Mouse (Mus musculus) midbrain, embryonic 13.5 days (tissue): ENCODE measurements around the gene Phospho2. TPM values are rescaled to one million over a fixed set of nuclear protein-coding genes. Genes with fewer than 3 reads are reported as not detected.

Experiments
- ATAC-seq: fragments of 200-750 bp; cut with Nextera tagmentation; 2 replicates; pipeline ENCODE4 v1.8.0; 2017; ENCODE audit warnings: mild to moderate bottlenecking, moderate TSS enrichment, moderate library complexity
- H3K27ac ChIP-seq: fragments of 300-500 bp; sonication (generic); 2 replicates; pipeline ENCODE4 v1.5.1; 2015; ENCODE audit warnings: inconsistent platforms, mild to moderate bottlenecking, moderate library complexity
- H3K27me3 ChIP-seq: fragments of 300-500 bp; sonication (generic); 2 replicates; pipeline ENCODE4 v1.6.1; 2015; ENCODE audit warnings: mild to moderate bottlenecking, inconsistent platforms
- H3K36me3 ChIP-seq: fragments of 300-500 bp; sonication (generic); 2 replicates; pipeline ENCODE4 v1.6.1; 2015; ENCODE audit warnings: mild to moderate bottlenecking, inconsistent platforms
- H3K4me1 ChIP-seq: fragments of 300-500 bp; sonication (generic); replicated peaks from 2 replicates; pipeline ENCODE4 v1.6.1; 2015; ENCODE audit warnings: inconsistent platforms
- H3K4me2 ChIP-seq: fragments of 300-500 bp; sonication (generic); replicated peaks from 2 replicates; pipeline ENCODE4 v1.6.1; 2015; ENCODE audit warnings: moderate library complexity, mild to moderate bottlenecking, inconsistent platforms
- H3K4me3 ChIP-seq: fragments of 300-500 bp; sonication (generic); replicated peaks from 2 replicates; pipeline ENCODE4 v1.5.1; 2015; ENCODE audit warnings: mild to moderate bottlenecking, inconsistent platforms
- H3K9ac ChIP-seq: fragments of 300-500 bp; sonication (generic); replicated peaks from 2 replicates; pipeline ENCODE4 v1.6.1; 2015; ENCODE audit warnings: mild to moderate bottlenecking, inconsistent platforms
- H3K9me3 ChIP-seq: fragments of 300-500 bp; sonication (generic); 2 replicates; pipeline ENCODE4 v1.6.1; 2016; ENCODE audit warnings: mild to moderate bottlenecking, inconsistent platforms
- WGBS: fragments of 180-500 bp; shearing (Covaris S2); methylation state at CpG from one replicate; pipeline ENCODE4 v1.1.7; 2015; 5-methylcytosine and 5-hydroxymethylcytosine counted together
- polyA plus RNA-seq: library from polyadenylated mRNA; unstranded; fragments of >200 nt; fragmentation: Nextera tagmentation; extraction: Ambion mirVana; gene quantifications from 2 replicates; pipeline ENCODE4 v1.2.1, GENCODE M21; 2015

Gene Phospho2
- polyA plus RNA-seq, result 40.8 and 43.6 TPM in 2 replicates

DNA sequence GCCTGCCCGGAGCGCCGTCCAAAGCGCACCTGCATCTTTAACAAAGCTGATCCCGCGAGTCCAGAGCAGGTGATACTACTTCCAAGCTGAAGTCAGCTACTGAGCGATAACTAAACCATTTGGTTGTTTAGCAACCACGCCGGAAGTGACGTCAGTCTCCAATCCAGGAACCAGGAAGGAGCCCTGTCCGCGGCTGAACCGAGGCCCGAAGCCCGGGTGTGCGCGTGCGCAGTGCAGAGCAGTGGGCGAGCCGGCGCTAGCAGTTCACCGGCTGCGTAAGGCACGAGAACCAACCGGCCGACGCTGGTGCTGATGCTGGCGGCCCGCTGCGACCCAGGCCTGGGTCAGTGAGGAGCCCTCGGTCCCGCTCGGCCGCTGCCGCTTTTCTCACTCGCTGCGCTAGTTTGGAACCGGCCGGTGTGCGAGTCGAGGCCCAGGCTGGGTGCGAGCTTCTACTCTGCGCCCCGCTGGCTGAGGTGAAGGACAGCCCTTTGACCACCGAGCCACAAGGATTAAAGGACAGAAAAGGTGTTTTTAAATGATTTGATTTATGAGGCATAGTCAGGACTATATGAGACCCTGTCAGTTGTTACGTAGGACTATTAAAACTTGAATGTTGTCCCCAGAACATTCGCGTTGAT, at the start of gene Phospho2, which contains the start of gene Ccdc173:
Phospho2 (plus strand) TSS at position 195 of the 641 bp plus-strand sequence.
Ccdc173 (minus strand) TSS at position 147 of the 641 bp plus-strand sequence.
- WGBS, result 2% methylated on average over 48 of the region's 48 CpGs

DNA sequence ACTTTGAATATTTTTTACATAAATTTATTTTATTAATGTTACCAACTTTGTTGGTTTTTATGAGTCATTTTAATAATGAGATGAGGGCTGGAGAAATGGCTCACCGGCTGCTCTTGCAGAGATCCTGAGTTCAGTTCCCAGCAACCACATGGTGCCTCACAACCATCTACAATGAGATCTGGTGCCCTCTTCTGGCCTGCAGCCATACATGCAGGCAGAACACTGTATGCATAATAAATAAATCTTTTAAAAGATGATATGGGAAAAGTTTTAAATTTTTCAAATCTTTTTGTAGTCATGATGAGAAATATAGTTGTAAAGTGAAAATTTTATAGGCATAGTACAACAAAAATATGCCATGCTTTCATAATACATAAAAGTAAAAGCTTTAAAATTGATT, 44.3 kb upstream of the Phospho2 start:
- no peak for ATAC-seq
- Histone ChIP-seq H3K9me3 (no peaks in the 10 kb centered on the region), H3K27me3 (no peaks in the 10 kb centered on the region), H3K4me2 (no peak overlapping the region), H3K36me3 (peaks cover 61% of the 10 kb centered on the region), H3K4me1 (no peaks in the 10 kb centered on the region), H3K9ac (no peak overlapping the region), H3K4me3 (no peak overlapping the region), H3K27ac (no peak overlapping the region)
- 95% methylated on average over 1 of the region's 1 CpGs for WGBS

More for the DNA sequence above, at the start of gene Phospho2, which contains the start of gene Ccdc173:
- H3K36me3 ChIP-seq, result peaks cover 35% of the 10 kb centered on the region
- H3K4me2 ChIP-seq, result peak within 1 kb of the TSS; percentile 89
- H3K27ac ChIP-seq, result peak within 1 kb of the TSS; percentile 94
- H3K27me3 ChIP-seq, result no peaks in the 10 kb centered on the region
- peaks cover 20% of the 10 kb centered on the region for H3K4me1 ChIP-seq
- peak within 1 kb of the TSS; percentile 73 for H3K4me3 ChIP-seq
- H3K9ac ChIP-seq, result peak within 1 kb of the TSS; percentile 78
- no peaks in the 10 kb centered on the region for H3K9me3 ChIP-seq
- peak; percentile 96 for ATAC-seq

DNA sequence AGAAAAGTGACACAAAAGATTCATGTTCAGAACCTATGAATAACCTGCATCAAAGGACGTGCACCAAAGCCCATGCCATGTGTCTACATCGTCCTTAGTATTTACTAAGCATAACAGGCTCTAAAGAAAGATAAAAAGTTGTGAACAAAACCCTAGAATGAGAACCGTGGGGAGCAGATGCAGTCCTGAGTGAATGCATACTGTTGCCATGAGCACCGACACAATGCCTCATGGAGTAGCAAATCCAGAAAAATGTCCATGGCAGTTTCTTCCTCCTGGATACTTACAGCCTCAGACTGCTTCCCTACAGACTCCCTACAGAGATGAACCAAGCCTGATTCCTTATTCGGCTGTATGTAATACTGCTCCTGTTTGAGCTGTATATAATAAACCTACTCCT, 28.4 kb upstream of the Phospho2 start:
- ATAC-seq, result peak; percentile 66; the same call in 1 of the 2 replicates
- Histone ChIP-seq H3K36me3 (peaks cover 5% of the 10 kb centered on the region; the same call in 1 of the 2 replicates), H3K27ac (no peak overlapping the region), H3K27me3 (no peaks in the 10 kb centered on the region), H3K4me3 (no peak overlapping the region), H3K4me2 (no peak overlapping the region), H3K9me3 (no peaks in the 10 kb centered on the region), H3K9ac (no peak overlapping the region), H3K4me1 (peaks cover 9% of the 10 kb centered on the region; the same call in 1 of the 2 replicates)
- 30% methylated on average over 5 of the region's 5 CpGs for WGBS

DNA sequence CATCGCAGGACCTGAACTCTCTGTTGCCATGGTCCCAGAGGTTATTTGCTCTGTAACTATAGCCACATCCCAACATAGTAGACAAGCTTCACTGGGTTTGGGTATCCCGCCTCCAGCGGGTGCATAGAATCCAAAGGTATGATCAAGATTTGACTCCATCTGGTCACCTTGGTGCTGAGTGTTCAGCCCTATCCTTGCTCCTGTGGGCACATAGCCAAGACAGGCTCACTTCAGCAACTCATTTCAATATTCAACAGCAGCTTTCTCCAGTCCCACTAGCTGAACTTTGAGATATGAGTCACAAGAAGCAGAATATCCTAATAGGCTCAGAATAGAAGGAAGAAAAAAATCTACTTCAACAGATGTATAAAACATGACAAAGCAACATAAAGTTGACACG, 26.1 kb upstream of the Phospho2 start:
- 85% methylated on average over 4 of the region's 4 CpGs for WGBS
- Histone ChIP-seq H3K4me1 (peaks cover 9% of the 10 kb centered on the region; the same call in 1 of the 2 replicates), H3K36me3 (peaks cover 8% of the 10 kb centered on the region; the same call in 1 of the 2 replicates), H3K9ac (no peak overlapping the region), H3K27me3 (no peaks in the 10 kb centered on the region), H3K27ac (no peak overlapping the region), H3K9me3 (no peaks in the 10 kb centered on the region), H3K4me3 (no peak overlapping the region), H3K4me2 (no peak overlapping the region)
- no peak for ATAC-seq

GRCm38 (mm10) chr2:69764716-69765115, 24.7 kb upstream of the Phospho2 start:
- H3K27ac ChIP-seq, result no peak overlapping the region
- 81% methylated on average over 1 of the region's 1 CpGs for WGBS

GRCm38 (mm10) chr2:69773331-69773730, 16.1 kb upstream of the Phospho2 start:
- 97% methylated on average over 3 of the region's 3 CpGs for WGBS
- Histone ChIP-seq H3K4me2 (no peak overlapping the region), H3K4me3 (no peak overlapping the region), H3K9me3 (no peaks in the 10 kb centered on the region), H3K4me1 (no peaks in the 10 kb centered on the region), H3K9ac (no peak overlapping the region), H3K27ac (no peak overlapping the region), H3K36me3 (peaks cover 36% of the 10 kb centered on the region), H3K27me3 (no peaks in the 10 kb centered on the region)
- no peak for ATAC-seq

More at GRCm38 (mm10) chr2:69764716-69765115, 24.7 kb upstream of the Phospho2 start:
- ATAC-seq, result no peak
- peaks cover 8% of the 10 kb centered on the region; the same call in 1 of the 2 replicates for H3K36me3 ChIP-seq
- no peak overlapping the region for H3K4me2 ChIP-seq
- H3K9ac ChIP-seq, result no peak overlapping the region
- no peaks in the 10 kb centered on the region for H3K27me3 ChIP-seq
- H3K4me1 ChIP-seq, result peaks cover 9% of the 10 kb centered on the region; the same call in 1 of the 2 replicates
- no peaks in the 10 kb centered on the region for H3K9me3 ChIP-seq
- no peak overlapping the region for H3K4me3 ChIP-seq

DNA sequence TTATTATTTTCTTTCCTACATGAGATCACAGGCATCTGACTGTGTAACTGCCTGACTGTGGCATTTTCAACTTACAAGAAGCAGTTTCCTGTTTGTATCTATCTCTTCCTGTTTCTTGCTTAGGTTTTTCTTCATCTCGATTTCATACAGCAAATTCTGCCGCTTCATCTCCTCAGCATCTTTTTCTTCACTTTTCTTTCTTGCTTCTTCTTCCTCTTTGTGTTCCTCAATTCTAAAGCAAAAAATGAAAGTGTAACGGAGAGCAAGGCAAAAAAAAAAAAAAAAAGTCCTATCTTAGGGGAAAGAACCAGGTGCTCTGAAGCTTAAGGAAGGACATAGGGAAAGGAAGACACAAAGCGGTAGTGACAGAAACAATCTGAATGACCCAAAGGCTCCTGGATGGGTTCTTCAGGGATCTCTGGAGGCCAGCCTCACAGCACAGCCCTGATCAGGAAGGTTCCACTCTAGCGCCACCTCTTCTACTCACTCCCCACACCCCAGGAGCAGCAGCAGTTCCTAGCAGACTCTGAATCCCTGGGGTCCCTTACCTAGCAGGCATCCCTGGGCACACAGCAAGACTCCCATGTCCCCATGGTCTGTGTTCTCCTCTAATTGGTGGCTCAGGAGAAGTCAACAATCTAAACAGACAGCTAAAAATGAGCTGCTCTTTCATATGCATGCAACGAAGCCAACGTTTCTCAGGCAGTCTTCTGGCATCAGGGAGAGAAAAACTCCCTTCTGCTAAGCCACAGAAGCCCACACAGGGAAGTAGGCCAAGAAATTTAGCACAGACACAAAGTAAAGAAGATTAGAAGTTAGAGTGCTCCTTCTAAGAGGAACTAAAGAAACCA, 11.2 kb upstream of the Phospho2 start:
- WGBS, result 73% methylated on average over 7 of the region's 7 CpGs
- Histone ChIP-seq H3K9ac (no peak overlapping the region), H3K4me2 (no peak overlapping the region), H3K36me3 (peaks cover 50% of the 10 kb centered on the region), H3K4me3 (no peak overlapping the region), H3K27ac (no peak overlapping the region), H3K27me3 (no peaks in the 10 kb centered on the region), H3K9me3 (no peaks in the 10 kb centered on the region), H3K4me1 (no peaks in the 10 kb centered on the region)
- no peak for ATAC-seq

DNA sequence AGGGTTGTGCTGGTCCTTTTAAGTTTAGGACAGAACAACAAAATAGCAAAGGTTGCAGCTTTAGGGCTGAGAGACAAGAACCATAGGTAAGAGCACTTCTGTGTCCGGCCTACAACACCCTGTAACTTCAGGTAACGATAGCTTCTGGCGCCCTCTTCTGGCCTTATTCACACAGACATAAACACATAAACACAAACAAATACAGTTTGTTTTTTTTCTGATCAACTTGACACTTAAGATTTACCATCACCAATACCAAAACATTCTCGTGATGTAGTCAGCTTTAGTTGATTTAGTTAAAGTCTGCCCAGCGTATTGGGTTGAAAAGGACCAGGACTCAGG, 10.6 kb upstream of the Phospho2 start:
- no peak for ATAC-seq
- no peaks in the 10 kb centered on the region for H3K9me3 ChIP-seq
- no peak overlapping the region for H3K4me2 ChIP-seq
- H3K36me3 ChIP-seq, result peaks cover 46% of the 10 kb centered on the region
- WGBS, result 41% methylated on average over 5 of the region's 5 CpGs
- H3K4me1 ChIP-seq, result no peaks in the 10 kb centered on the region
- H3K27ac ChIP-seq, result no peak overlapping the region
- H3K27me3 ChIP-seq, result no peaks in the 10 kb centered on the region
- H3K4me3 ChIP-seq, result no peak overlapping the region
- no peak overlapping the region for H3K9ac ChIP-seq

- ATAC-seq, result peak; percentile 61
Observed at GRCm38 (mm10) chr2:69788974-69789373, 449 bp upstream of the Phospho2 start.

DNA sequence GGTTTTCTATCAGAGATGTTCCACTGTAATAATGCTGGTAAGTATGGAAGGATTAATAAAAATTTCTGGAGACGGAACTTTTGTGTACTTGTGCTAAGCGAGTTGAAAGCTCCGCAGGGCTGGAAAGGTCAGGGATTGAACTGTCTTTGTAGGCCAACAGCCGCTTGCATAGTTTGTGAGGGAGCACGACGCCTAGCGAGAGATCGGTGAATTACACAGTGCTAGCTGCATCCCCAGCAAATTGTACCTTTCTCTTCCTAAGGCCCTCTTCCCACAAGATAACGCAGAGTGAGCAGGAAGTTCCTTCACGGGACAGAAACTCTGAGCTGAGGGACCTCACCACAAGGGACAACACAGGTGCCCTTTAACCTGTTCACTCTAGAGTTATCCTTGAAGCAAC, 862 bp downstream of the Phospho2 start:
- Histone ChIP-seq H3K9ac (peak overlapping the region; percentile 78), H3K27ac (peak overlapping the region; percentile 94; the same call in 1 of the 2 replicates), H3K4me3 (peak overlapping the region; percentile 73), H3K4me2 (peak overlapping the region; percentile 89), H3K27me3 (no peaks in the 10 kb centered on the region), H3K4me1 (peaks cover 20% of the 10 kb centered on the region), H3K9me3 (no peaks in the 10 kb centered on the region), H3K36me3 (peaks cover 42% of the 10 kb centered on the region)
- 1% methylated on average over 10 of the region's 10 CpGs for WGBS
- ATAC-seq, result 0 out of 2 replicates have a peak, but pooled peaks have one; percentile 32

More at GRCm38 (mm10) chr2:69788974-69789373, 449 bp upstream of the Phospho2 start:
- H3K4me3 ChIP-seq, result peak overlapping the region; percentile 73
- H3K27ac ChIP-seq, result peak overlapping the region; percentile 94; the same call in 1 of the 2 replicates
- peaks cover 36% of the 10 kb centered on the region for H3K36me3 ChIP-seq
- WGBS, result 26% methylated on average over 9 of the region's 9 CpGs
- no peaks in the 10 kb centered on the region for H3K27me3 ChIP-seq
- peaks cover 20% of the 10 kb centered on the region for H3K4me1 ChIP-seq
- peak overlapping the region; percentile 89 for H3K4me2 ChIP-seq
- H3K9me3 ChIP-seq, result no peaks in the 10 kb centered on the region
- H3K9ac ChIP-seq, result peak overlapping the region; percentile 78

- peak overlapping the region; percentile 89 for H3K4me2 ChIP-seq
- no peak overlapping the region for H3K27ac ChIP-seq
- no peak for ATAC-seq
- H3K4me1 ChIP-seq, result peaks cover 20% of the 10 kb centered on the region
- H3K36me3 ChIP-seq, result peaks cover 42% of the 10 kb centered on the region
- no peaks in the 10 kb centered on the region for H3K27me3 ChIP-seq
- no peak overlapping the region for H3K9ac ChIP-seq
- WGBS, result 80% methylated on average over 4 of the region's 4 CpGs
- H3K4me3 ChIP-seq, result peak overlapping the region; percentile 73
- no peaks in the 10 kb centered on the region for H3K9me3 ChIP-seq
Observed at GRCm38 (mm10) chr2:69790722-69791121, 1.3 kb downstream of the Phospho2 start.

GRCm38 (mm10) chr2:69802911-69803312, 13.5 kb downstream of the Phospho2 start:
- H3K4me3 ChIP-seq, result no peak overlapping the region
- no peaks in the 10 kb centered on the region for H3K4me1 ChIP-seq
- H3K9ac ChIP-seq, result no peak overlapping the region
- H3K4me2 ChIP-seq, result no peak overlapping the region
- H3K36me3 ChIP-seq, result peaks cover under 1% of the 10 kb centered on the region; the same call in 1 of the 2 replicates
- no peaks in the 10 kb centered on the region for H3K27me3 ChIP-seq
- H3K27ac ChIP-seq, result no peak overlapping the region
- H3K9me3 ChIP-seq, result no peaks in the 10 kb centered on the region
- ATAC-seq, result peak; percentile 65; the same call in 1 of the 2 replicates
- WGBS, result 51% methylated on average over 5 of the region's 5 CpGs
